Mouse (Mus musculus): ENCODE data around the gene Lpgat1. TPM values are rescaled to one million over a fixed set of nuclear protein-coding genes. Genes with fewer than 3 reads are reported as not detected.

Lpgat1 gene
- total RNA-seq, 2 experiments from 2014 or later, result 20.8 to 21.5 TPM

DNA sequence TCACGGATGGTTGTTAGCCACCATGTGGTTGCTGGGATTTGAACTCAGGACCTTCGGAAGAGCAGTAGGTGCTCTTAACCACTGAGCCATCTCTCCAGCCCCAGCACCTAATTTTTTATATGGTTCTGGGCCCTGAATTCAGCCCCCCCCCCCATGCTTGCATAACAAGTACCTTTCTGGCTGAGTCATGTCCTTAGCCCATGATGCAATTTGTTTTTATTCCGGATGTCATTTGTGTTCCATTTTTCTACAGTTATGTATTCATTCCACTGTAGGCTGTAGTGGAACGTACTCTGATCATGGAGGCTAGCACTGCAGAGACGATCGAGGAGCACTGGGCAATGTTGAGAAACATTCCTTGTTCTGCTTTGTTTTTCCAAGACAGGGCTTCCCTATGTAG, 115.8 kb downstream of the Lpgat1 start:
- intact Hi-C loops (cut with DNase I; ENCODE audit: low total_unique reads), result no loop called here
- DNase-seq, result no peak

Other genes starting within 250 kb of the Lpgat1 start
- gene Dtl, start 142.3 kb upstream of the Lpgat1 start, total RNA-seq (2021), result 1 to 10 TPM in 1 of 2 experiments, under 1 TPM in 1; 1.00 to 2.0 TPM
- 10 to 100 TPM; 10.1 TPM for gene Ints7, start 142.2 kb upstream of the Lpgat1 start, total RNA-seq (2021)
- gene Nek2, start 103.6 kb downstream of the Lpgat1 start, total RNA-seq (2021), result 1 to 10 TPM; 1.6 TPM
- 1 to 10 TPM; 8.0 to 8.1 TPM for gene Slc30a1, start 188.9 kb downstream of the Lpgat1 start, total RNA-seq (2021)

Measured in gastrocnemius, postnatal 14 days (tissue).